Mouse (Mus musculus): ENCODE measurements around the gene Sema3a.

Gene Sema3a

GRCm38 (mm10) chr5:13320138-13320537 lies 194.9 kb downstream of the Sema3a start:
- DNase-seq (ENCODE audit: low read depth): no peak

GRCm38 (mm10) chr5:13327281-13327680 lies 202.1 kb downstream of the Sema3a start:
- DNase-seq (ENCODE audit: low read depth): no peak

GRCm38 (mm10) chr5:13331412-13331811 lies 206.2 kb downstream of the Sema3a start:
- no peak for DNase-seq (ENCODE audit: low read depth)

GRCm38 (mm10) chr5:13337665-13338064 lies 212.5 kb downstream of the Sema3a start:
- DNase-seq (ENCODE audit: low read depth): no peak

- DNase-seq (ENCODE audit: low read depth): no peak
Observed at GRCm38 (mm10) chr5:13347068-13347467, 221.9 kb downstream of the Sema3a start.

- DNase-seq (ENCODE audit: low read depth): no peak
Observed at GRCm38 (mm10) chr5:13351611-13352010, 226.4 kb downstream of the Sema3a start.

- no peak for DNase-seq (ENCODE audit: low read depth)
Observed at GRCm38 (mm10) chr5:13352995-13353394, 227.8 kb downstream of the Sema3a start.

GRCm38 (mm10) chr5:13353539-13353938 lies 228.3 kb downstream of the Sema3a start:
- DNase-seq (ENCODE audit: low read depth): no peak

GRCm38 (mm10) chr5:13354913-13355312 lies 229.7 kb downstream of the Sema3a start:
- no peak for DNase-seq (ENCODE audit: low read depth)

- DNase-seq (ENCODE audit: low read depth): no peak
Observed at GRCm38 (mm10) chr5:13358770-13359169, 233.6 kb downstream of the Sema3a start.

- no peak for DNase-seq (ENCODE audit: low read depth)
Observed at GRCm38 (mm10) chr5:13360711-13361110, 235.5 kb downstream of the Sema3a start.

GRCm38 (mm10) chr5:13365108-13365507 lies 239.9 kb downstream of the Sema3a start:
- no peak for DNase-seq (ENCODE audit: low read depth)

- no peak for DNase-seq (ENCODE audit: low read depth)
Observed at GRCm38 (mm10) chr5:13379223-13379622, 254.0 kb downstream of the Sema3a start.

- DNase-seq (ENCODE audit: low read depth): no peak
Observed at GRCm38 (mm10) chr5:13384047-13384446, 258.8 kb downstream of the Sema3a start.

- no peak for DNase-seq (ENCODE audit: low read depth)
Observed at GRCm38 (mm10) chr5:13384714-13385113, 259.5 kb downstream of the Sema3a start.

- no peak for DNase-seq (ENCODE audit: low read depth)
Observed at GRCm38 (mm10) chr5:13386603-13387002, 261.4 kb downstream of the Sema3a start.

- no peak for DNase-seq (ENCODE audit: low read depth)
Observed at GRCm38 (mm10) chr5:13387679-13388078, 262.5 kb downstream of the Sema3a start.

GRCm38 (mm10) chr5:13389995-13390394 lies 264.8 kb downstream of the Sema3a start:
- no peak for DNase-seq (ENCODE audit: low read depth)

- no peak for DNase-seq (ENCODE audit: low read depth)
Observed at GRCm38 (mm10) chr5:13405432-13405831, 280.2 kb downstream of the Sema3a start.

GRCm38 (mm10) chr5:13406131-13406530 lies 280.9 kb downstream of the Sema3a start:
- no peak for DNase-seq (ENCODE audit: low read depth)

GRCm38 (mm10) chr5:13411920-13412319 lies 286.7 kb downstream of the Sema3a start:
- no peak for DNase-seq (ENCODE audit: low read depth)

- DNase-seq (ENCODE audit: low read depth): no peak
Observed at GRCm38 (mm10) chr5:13413915-13414525, 288.8 kb downstream of the Sema3a start.

GRCm38 (mm10) chr5:13416960-13417710 lies 291.9 kb downstream of the Sema3a start:
- DNase-seq (ENCODE audit: low read depth): no peak
